Mouse (Mus musculus) MEL (cell line): Measurements from ENCODE around the gene Nr2e3. TPM values are rescaled to one million over a fixed set of nuclear protein-coding genes. Genes with fewer than 3 reads are reported as not detected.
A peak's percentile ranks its signal among the peaks of the same experiment; 100 is the strongest.

Experiments used
- DNase-seq: peaks from one replicate; pipeline ENCODE4 v3.0.0; 2011; ENCODE audit warnings: low read depth, low spot score
- H3K27ac ChIP-seq: 2 replicates; pipeline ENCODE4 v1.5.1; 2012; ENCODE audit warnings: low read depth, mild to moderate bottlenecking, control low read depth, low read length, moderate library complexity; ENCODE audit not compliant: control insufficient read depth
- H3K27me3 ChIP-seq, 2 experiments: fragments of 150-350 bp in 1 of 2; sonication (generic) in 1 of 2; 2 replicates each; pipeline ENCODE4 v1.6.1; 2012; ENCODE audit warnings: low read length in 2 of 2, mild to moderate bottlenecking in 2 of 2, improper control_type of control experiment in 1 of 2, moderate library complexity in 1 of 2; ENCODE audit not compliant: insufficient read depth in 2 of 2, control insufficient read depth in 1 of 2
- H3K36me3 ChIP-seq, 2 experiments: 2 replicates each; pipeline ENCODE4 v1.6.1; 2012 to 2014; ENCODE audit warnings: low read length in 2 of 2, improper control_type of control experiment in 1 of 2, inconsistent platforms in 1 of 2, mild to moderate bottlenecking in 1 of 2; ENCODE audit not compliant: insufficient read depth in 2 of 2, control insufficient read depth in 1 of 2
- H3K4me1 ChIP-seq, 2 experiments: fragments of 150-350 bp in 1 of 2; sonication (generic) in 1 of 2; 2 replicates each; pipeline ENCODE4 v1.6.1; 2012; ENCODE audit warnings: low read length in 2 of 2, improper control_type of control experiment in 1 of 2, mild to moderate bottlenecking in 1 of 2; ENCODE audit not compliant: insufficient read depth in 2 of 2, control insufficient read depth in 1 of 2
- H3K4me3 ChIP-seq, 2 experiments: fragments of 150-350 bp in 1 of 2; sonication (generic) in 1 of 2; 2 replicates each; pipeline ENCODE4 v1.5.1; 2012; ENCODE audit warnings: low read depth in 2 of 2, low read length in 2 of 2, mild to moderate bottlenecking in 2 of 2, moderate library complexity in 2 of 2, control low read depth in 1 of 2, improper control_type of control experiment in 1 of 2; ENCODE audit not compliant: control insufficient read depth in 1 of 2, insufficient read depth in 1 of 2
- H3K79me2 ChIP-seq: 2 replicates; pipeline ENCODE4 v1.6.1; 2012; ENCODE audit warnings: mild to moderate bottlenecking, low read length, moderate library complexity; ENCODE audit not compliant: control insufficient read depth, poor library complexity, insufficient read depth
- H3K9ac ChIP-seq: 2 replicates; pipeline ENCODE4 v1.6.1; 2012; ENCODE audit warnings: low read depth, mild to moderate bottlenecking, control low read depth, low read length, moderate library complexity; ENCODE audit not compliant: control insufficient read depth, poor library complexity, severe bottlenecking
- H3K9me3 ChIP-seq: fragments of 150-350 bp; sonication (generic); replicated peaks from 2 replicates; pipeline ENCODE4 v1.6.1; 2012; ENCODE audit warnings: mild to moderate bottlenecking, low read length, improper control_type of control experiment, moderate library complexity; ENCODE audit not compliant: insufficient read depth
- CHD2 ChIP-seq: IDR thresholded peaks from 2 replicates; pipeline ENCODE4 v1.6.1; 2011; ENCODE audit warnings: low read length, improper control_type of control experiment
- CTCF ChIP-seq, 3 experiments: IDR thresholded peaks in 2 of 3; conservative IDR thresholded peaks in 1 of 3; 2 replicates each; pipeline ENCODE4 v1.5.1; 2011 to 2012; ENCODE audit warnings: low read length in 3 of 3, low read depth in 2 of 3, mild to moderate bottlenecking in 2 of 3, improper control_type of control experiment in 1 of 3, inconsistent platforms in 1 of 3, mixed read lengths in 1 of 3, moderate library complexity in 1 of 3; ENCODE audit not compliant: control insufficient read depth in 1 of 3, insufficient read depth in 1 of 3, poor library complexity in 1 of 3, severe bottlenecking in 1 of 3
- E2F4 ChIP-seq: IDR thresholded peaks from 2 replicates; pipeline ENCODE4 v1.6.1; 2011; ENCODE audit warnings: low read depth, low read length, improper control_type of control experiment, borderline replicate concordance
- ELF1 ChIP-seq: IDR thresholded peaks from 2 replicates; pipeline ENCODE4 v1.6.1; 2014; ENCODE audit warnings: low read depth, mild to moderate bottlenecking, inconsistent platforms, low read length, improper control_type of control experiment, moderate library complexity
- EP300 ChIP-seq, 2 experiments: IDR thresholded peaks; 2 replicates each; pipeline ENCODE4 v1.6.1; 2011; ENCODE audit warnings: improper control_type of control experiment in 2 of 2, low read length in 2 of 2, low read depth in 1 of 2, mild to moderate bottlenecking in 1 of 2
- HCFC1 ChIP-seq: IDR thresholded peaks from 2 replicates; pipeline ENCODE4 v1.6.1; 2012; ENCODE audit warnings: low read depth, mild to moderate bottlenecking, inconsistent platforms, low read length, improper control_type of control experiment, moderate library complexity
- JUND ChIP-seq: IDR thresholded peaks from 2 replicates; pipeline ENCODE4 v1.6.1; 2011; ENCODE audit warnings: low read depth, mild to moderate bottlenecking, improper control_type of control experiment, low read length
- KAT2A ChIP-seq: conservative IDR thresholded peaks from 2 replicates; pipeline ENCODE4 v1.6.1; 2012; ENCODE audit warnings: low read depth, low read length, improper control_type of control experiment, inconsistent platforms
- MAFK ChIP-seq: IDR thresholded peaks from 2 replicates; pipeline ENCODE4 v1.6.1; 2011; ENCODE audit warnings: low read depth, mild to moderate bottlenecking, low read length, improper control_type of control experiment, borderline replicate concordance
- MEF2A ChIP-seq: IDR thresholded peaks from 2 replicates; pipeline ENCODE4 v1.6.1; 2014; ENCODE audit warnings: low read depth, mild to moderate bottlenecking, inconsistent platforms, low read length, improper control_type of control experiment; ENCODE audit not compliant: poor library complexity, insufficient replicate concordance, severe bottlenecking; ENCODE audit errors: extremely low read depth
- MYB ChIP-seq: IDR thresholded peaks from 2 replicates; pipeline ENCODE4 v1.6.1; 2011; ENCODE audit warnings: mild to moderate bottlenecking, low read depth, low read length, improper control_type of control experiment
- MYC ChIP-seq: IDR thresholded peaks from 2 replicates; pipeline ENCODE4 v1.6.1; 2011; ENCODE audit warnings: low read depth, mild to moderate bottlenecking, low read length, improper control_type of control experiment, moderate library complexity
- NELFE ChIP-seq: IDR thresholded peaks from 2 replicates; pipeline ENCODE4 v1.6.1; 2011; ENCODE audit warnings: low read depth, low read length, improper control_type of control experiment
- NRF1 ChIP-seq: IDR thresholded peaks from 2 replicates; pipeline ENCODE4 v1.6.1; 2014; ENCODE audit warnings: low read depth, mild to moderate bottlenecking, inconsistent platforms, low read length, improper control_type of control experiment, moderate library complexity; ENCODE audit not compliant: poor library complexity, insufficient read depth, severe bottlenecking
- POLR2AphosphoS2 ChIP-seq: IDR thresholded peaks from 2 replicates; pipeline ENCODE4 v1.6.1; 2011; ENCODE audit warnings: low read length, improper control_type of control experiment
- RAD21 ChIP-seq: IDR thresholded peaks from 2 replicates; pipeline ENCODE4 v1.6.1; 2011; ENCODE audit warnings: mild to moderate bottlenecking, low read depth, low read length, improper control_type of control experiment
- TAL1 ChIP-seq: IDR thresholded peaks from 2 replicates; pipeline ENCODE4 v1.6.1; 2012; ENCODE audit warnings: mild to moderate bottlenecking, inconsistent platforms, low read length, moderate library complexity, mixed read lengths
- TBP ChIP-seq: IDR thresholded peaks from 2 replicates; pipeline ENCODE4 v1.8.0; 2011; ENCODE audit warnings: low read depth, low read length, improper control_type of control experiment
- UBTF ChIP-seq: IDR thresholded peaks from 2 replicates; pipeline ENCODE4 v1.6.1; 2012; ENCODE audit warnings: low read depth, mild to moderate bottlenecking, inconsistent platforms, low read length, improper control_type of control experiment, moderate library complexity, borderline replicate concordance; ENCODE audit not compliant: insufficient read depth
- USF1 ChIP-seq: IDR thresholded peaks from 2 replicates; pipeline ENCODE4 v1.6.1; 2014; ENCODE audit warnings: low read depth, mild to moderate bottlenecking, inconsistent platforms, low read length, improper control_type of control experiment, moderate library complexity
- USF2 ChIP-seq, 2 experiments: IDR thresholded peaks; 2 replicates each; pipeline ENCODE4 v1.6.1; 2011 to 2012; ENCODE audit warnings: improper control_type of control experiment in 2 of 2, low read length in 2 of 2, borderline replicate concordance in 1 of 2, inconsistent platforms in 1 of 2, low read depth in 1 of 2, mild to moderate bottlenecking in 1 of 2; ENCODE audit not compliant: insufficient read depth in 1 of 2
- ZC3H11A ChIP-seq: IDR thresholded peaks from 2 replicates; pipeline ENCODE4 v1.6.1; 2012; ENCODE audit warnings: low read depth, mild to moderate bottlenecking, inconsistent platforms, low read length, improper control_type of control experiment
- ZMIZ1 ChIP-seq: IDR thresholded peaks from 2 replicates; pipeline ENCODE4 v1.6.1; 2012; ENCODE audit warnings: low read depth, mild to moderate bottlenecking, inconsistent platforms, low read length, improper control_type of control experiment, moderate library complexity
- polyA plus RNA-seq, 2 experiments: library from polyadenylated mRNA; stranded (reverse) in 1 of 2; unstranded in 1 of 2; fragments of >175 nt in 1 of 2; fragments of >200 nt in 1 of 2; gene quantifications; 2 replicates each; pipeline versions ENCODE4 v1.2.1 to v1.2.4; 2012; ENCODE audit warnings: low replicate concordance in 2 of 2, low read depth in 1 of 2; ENCODE audit not compliant: insufficient read length in 2 of 2, insufficient read depth in 1 of 2, missing spikeins in 1 of 2
- total RNA-seq: library from RNA; depleted of rRNA; stranded (reverse); fragments of 300-350 nt; gene quantifications from 2 replicates; pipeline ENCODE4 v1.2.3, GENCODE M21; 2012

Gene Nr2e3
- total and polyA plus RNA-seq, 3 experiments = not detected

DNA sequence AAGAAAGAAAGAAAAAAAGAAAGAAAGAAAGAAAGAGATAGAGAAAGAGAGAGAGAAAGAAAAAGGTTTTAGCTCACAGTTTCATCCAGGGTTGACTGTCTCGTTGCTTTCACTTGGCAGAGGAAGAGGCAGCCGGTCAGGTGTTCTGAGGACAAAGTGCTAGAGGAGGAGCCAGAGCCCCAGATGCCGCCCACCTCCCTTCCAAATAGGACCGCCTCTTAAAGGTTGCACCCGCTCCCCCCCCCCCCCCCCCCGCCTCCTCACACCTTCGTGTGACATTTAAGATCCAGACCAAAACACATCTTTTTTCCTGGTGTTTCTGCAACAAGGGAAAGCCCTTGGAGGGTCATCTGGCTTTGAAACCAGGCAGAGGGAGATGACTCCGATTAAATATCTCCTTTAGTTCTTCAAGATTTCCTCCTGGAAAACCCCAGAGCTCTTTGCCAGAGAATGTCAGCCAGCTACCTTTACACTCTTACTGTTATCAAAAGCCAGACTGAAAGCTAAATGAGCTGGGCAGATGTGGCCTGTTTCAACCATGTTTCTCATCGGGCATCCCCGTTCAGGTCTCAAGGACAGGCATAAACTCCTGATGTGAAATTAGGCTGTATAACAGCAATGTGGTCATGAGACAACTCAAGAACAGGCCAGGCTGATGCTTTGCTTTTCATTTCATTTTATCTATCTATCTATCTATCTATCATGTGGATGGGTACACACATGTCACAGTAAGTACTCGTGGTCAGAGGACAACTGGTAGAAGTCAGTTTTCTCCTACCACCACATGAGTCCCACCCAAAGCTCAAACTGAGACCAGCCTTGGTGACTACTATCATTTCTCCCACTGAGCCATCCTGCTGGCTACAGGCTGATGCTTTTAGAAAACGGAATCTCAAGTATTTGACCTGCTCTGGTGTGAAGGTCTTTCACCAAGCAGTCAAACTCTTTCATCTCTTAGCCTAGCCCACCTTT, 19.3 kb downstream of the Nr2e3 start:
- no peak overlapping the region for H3K27ac ChIP-seq
- H3K27me3 ChIP-seq = peaks cover 0 to 3% of the 10 kb centered on the region in 2 experiments; a peak in 1 of 4 replicates
- H3K4me3 ChIP-seq = peak overlapping the region in 1 of 2 experiments; percentile 5; a peak in 1 of 4 replicates
- no peak overlapping the region for H3K9ac ChIP-seq
- H3K9me3 ChIP-seq = no peaks in the 10 kb centered on the region
- no peak for DNase-seq
- H3K79me2 ChIP-seq = no peaks in the 10 kb centered on the region
- H3K36me3 ChIP-seq = no peaks in the 10 kb centered on the region
- H3K4me1 ChIP-seq = no peaks in the 10 kb centered on the region
- TF ChIP-seq ZC3H11A (no peak), MAFK (no peak), ZMIZ1 (no peak), MYC (no peak), ELF1 (no peak), UBTF (no peak)
- TF ChIP-seq, all 39 proteins: peak for 0

DNA sequence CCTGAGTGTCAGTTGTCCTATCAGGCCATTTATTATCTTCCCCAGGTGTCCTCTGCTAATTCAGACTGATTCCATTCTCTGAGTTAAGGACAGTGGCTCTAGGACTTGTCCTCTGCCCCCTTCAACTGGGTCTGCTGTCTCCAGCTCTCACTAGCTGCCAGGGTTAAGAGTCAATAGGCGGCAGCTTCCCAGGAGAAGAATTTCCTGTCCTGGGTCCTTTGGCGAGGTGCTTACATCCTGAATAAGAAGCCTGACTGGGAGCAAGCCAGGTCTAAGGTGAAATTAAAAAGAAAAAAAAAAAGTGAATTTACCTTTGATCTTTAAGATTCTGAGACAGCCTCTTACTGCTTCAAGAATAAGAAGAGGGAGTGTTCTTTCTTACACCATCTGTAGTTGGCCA, 20.8 kb downstream of the Nr2e3 start:
- Histone ChIP-seq H3K36me3 (no peaks in the 10 kb centered on the region), H3K9ac (no peak overlapping the region), H3K4me1 (no peaks in the 10 kb centered on the region), H3K27ac (no peak overlapping the region), H3K79me2 (no peaks in the 10 kb centered on the region), H3K4me3 (no peak overlapping the region), H3K27me3 (no peaks in the 10 kb centered on the region), H3K9me3 (no peaks in the 10 kb centered on the region)
- no peak for DNase-seq
- TF ChIP-seq MEF2A = no peak
- no peak for TF ChIP-seq USF1
- TF ChIP-seq KAT2A = no peak
- no peak for TF ChIP-seq NRF1
- TF ChIP-seq CTCF (IDR thresholded peaks at IDR 0.05 in 2 of 3, conservative IDR thresholded peaks at IDR 0.05 in 1 of 3; ENCODE audit: control insufficient read depth in 1 of 3, insufficient read depth in 1 of 3, low read depth in 2 of 3, low read length in 3 of 3, poor library complexity in 1 of 3, severe bottlenecking in 1 of 3) = no peak
- TF ChIP-seq E2F4 = no peak
- TF ChIP-seq POLR2AphosphoS2 = no peak
- no peak for TF ChIP-seq MAFK
- no peak for TF ChIP-seq MYB
- TF ChIP-seq ELF1 = no peak
- no peak for TF ChIP-seq RAD21
- TF ChIP-seq TBP = no peak
- TF ChIP-seq NELFE = no peak
- TF ChIP-seq EP300 (IDR thresholded peaks at IDR 0.05; ENCODE audit: low read depth in 1 of 2, low read length in 2 of 2) = no peak
- no peak for TF ChIP-seq ZMIZ1
- no peak for TF ChIP-seq USF2 (IDR thresholded peaks at IDR 0.05; ENCODE audit: borderline replicate concordance in 1 of 2, insufficient read depth in 1 of 2, low read depth in 1 of 2, low read length in 2 of 2)
- TF ChIP-seq CHD2 = no peak
- no peak for TF ChIP-seq TAL1
- TF ChIP-seq JUND = no peak
- TF ChIP-seq HCFC1 = no peak
